Mouse (Mus musculus): ENCODE results near the gene Cct2.

- TF ChIP-seq CTCF (IDR thresholded peaks at IDR 0.05; ENCODE audit: low read depth) (no peak), EP300 (IDR thresholded peaks at IDR 0.05; ENCODE audit: low read depth) (no peak)
Observed at GRCm38 (mm10) chr10:117112545-117112944, 48.9 kb upstream of the Cct2 start.
